Mouse (Mus musculus) G1E (cell line): Measurements from ENCODE around the gene Pard3b. TPM values are rescaled to one million over a fixed set of nuclear protein-coding genes. Genes with fewer than 3 reads are reported as not detected.

Experiments
- ATAC-seq: 2 replicates; pipeline ENCODE4 v1.8.0; 2016; ENCODE audit warnings: mild to moderate bottlenecking; ENCODE audit not compliant: insufficient number of reproducible peaks, poor library complexity, low FRiP score, severe bottlenecking; ENCODE audit errors: extremely low read depth
- DNase-seq: peaks from one replicate; pipeline ENCODE4 v3.0.0; 2012; ENCODE audit warnings: low spot score
- H3K27me3 ChIP-seq: 2 replicates; pipeline ENCODE4 v1.6.1; 2012; ENCODE audit warnings: mild to moderate bottlenecking, low read length, inconsistent platforms; ENCODE audit not compliant: insufficient read depth
- H3K36me3 ChIP-seq: replicated peaks from 2 replicates; pipeline ENCODE3; 2012; ENCODE audit warnings: mild to moderate bottlenecking, inconsistent platforms
- H3K4me1 ChIP-seq: 2 replicates; pipeline ENCODE4 v1.6.1; 2012; ENCODE audit warnings: low read depth, low read length, inconsistent platforms, mixed read lengths; ENCODE audit not compliant: insufficient read depth
- H3K4me3 ChIP-seq: 2 replicates; pipeline ENCODE4 v1.5.1; 2012; ENCODE audit warnings: low read depth, mild to moderate bottlenecking, inconsistent platforms, low read length, moderate library complexity, mixed read lengths
- H3K9me3 ChIP-seq: replicated peaks from 2 replicates; pipeline ENCODE4 v1.6.1; 2012; ENCODE audit warnings: inconsistent platforms
- CTCF ChIP-seq: IDR thresholded peaks from 2 replicates; pipeline ENCODE4 v1.5.1; 2012; ENCODE audit warnings: low read depth, low read length, inconsistent platforms, mixed read lengths
- GATA1 ChIP-seq: IDR thresholded peaks from 2 replicates; pipeline ENCODE4 v1.6.1; 2012; ENCODE audit warnings: borderline replicate concordance, low read length, inconsistent platforms, mixed read lengths
- GATA2 ChIP-seq: IDR thresholded peaks from 2 replicates; pipeline ENCODE4 v1.6.1; 2012; ENCODE audit warnings: low read depth, low read length, inconsistent platforms, borderline replicate concordance
- POLR2AphosphoS5 ChIP-seq: IDR thresholded peaks from 2 replicates; pipeline ENCODE4 v1.6.1; 2012; ENCODE audit warnings: low read depth, low read length, inconsistent platforms; ENCODE audit not compliant: insufficient replicate concordance
- TAL1 ChIP-seq: conservative IDR thresholded peaks from 2 replicates; pipeline ENCODE4 v1.6.1; 2012; ENCODE audit warnings: low read depth, low read length, inconsistent platforms, mixed read lengths
- polyA plus RNA-seq: library from polyadenylated mRNA; stranded (reverse); fragments of >175 nt; gene quantifications from 2 replicates; pipeline ENCODE4 v1.2.3, GENCODE M21; 2012
- total RNA-seq, 2 experiments: library from RNA; stranded (forward) in 1 of 2; stranded (reverse) in 1 of 2; fragments of 200-1000 nt in 1 of 2; fragments of >200 nt in 1 of 2; fragmentation: Nextera tagmentation in 1 of 2; gene quantifications; 2 replicates each; pipeline ENCODE4 v1.2.3; 2014 to 2017

Pard3b gene
- total and polyA plus RNA-seq, 3 experiments, result 0.33 TPM; not detected in 2

- ATAC-seq, result no peak
- H3K36me3 ChIP-seq, result no peaks in the 10 kb centered on the region
- H3K27me3 ChIP-seq, result no peaks in the 10 kb centered on the region
- no peak for TF ChIP-seq GATA1
- no peaks in the 10 kb centered on the region for H3K4me1 ChIP-seq
- no peaks in the 10 kb centered on the region for H3K9me3 ChIP-seq
- no peak overlapping the region for H3K4me3 ChIP-seq
- no peak for DNase-seq
Observed at GRCm38 (mm10) chr1:62333016-62333415, 694.4 kb downstream of the Pard3b start.

DNA sequence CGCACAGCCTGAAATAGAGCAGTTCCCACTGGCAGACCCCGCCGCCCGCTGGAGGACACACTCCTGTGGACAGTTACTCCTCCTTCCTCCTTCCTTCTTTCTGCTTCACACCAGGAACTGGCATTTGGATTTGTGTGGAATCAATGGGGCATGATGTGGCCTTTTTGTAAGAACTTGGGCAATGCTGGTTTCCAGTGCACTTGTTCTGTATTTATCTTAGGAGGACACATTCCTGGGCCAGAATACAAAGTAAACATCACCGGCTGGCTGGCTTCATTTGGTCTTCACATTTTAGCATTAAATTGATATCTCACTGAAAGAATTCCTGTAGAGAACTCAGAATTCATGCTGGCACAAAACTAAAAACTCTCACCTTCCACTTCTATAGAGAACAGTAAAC lies 695.6 kb downstream of the Pard3b start:
- DNase-seq, result no peak
- Histone ChIP-seq H3K4me1 (no peaks in the 10 kb centered on the region), H3K9me3 (no peaks in the 10 kb centered on the region), H3K27me3 (no peaks in the 10 kb centered on the region), H3K4me3 (no peak overlapping the region), H3K36me3 (no peaks in the 10 kb centered on the region)
- ATAC-seq, result no peak
- TF ChIP-seq GATA2, result no peak
- no peak for TF ChIP-seq TAL1
- no peak for TF ChIP-seq CTCF
- no peak for TF ChIP-seq POLR2AphosphoS5
- no peak for TF ChIP-seq GATA1

GRCm38 (mm10) chr1:62340261-62340660 lies 701.6 kb downstream of the Pard3b start:
- no peak overlapping the region for H3K4me3 ChIP-seq
- no peaks in the 10 kb centered on the region; the same call in 1 of the 2 replicates for H3K27me3 ChIP-seq
- no peaks in the 10 kb centered on the region for H3K36me3 ChIP-seq
- no peak for ATAC-seq
- no peak for TF ChIP-seq GATA1
- no peak for TF ChIP-seq CTCF
- TF ChIP-seq TAL1, result no peak
- TF ChIP-seq POLR2AphosphoS5, result no peak
- TF ChIP-seq GATA2, result no peak
- DNase-seq, result no peak
- H3K9me3 ChIP-seq, result no peaks in the 10 kb centered on the region
- H3K4me1 ChIP-seq, result no peaks in the 10 kb centered on the region

DNA sequence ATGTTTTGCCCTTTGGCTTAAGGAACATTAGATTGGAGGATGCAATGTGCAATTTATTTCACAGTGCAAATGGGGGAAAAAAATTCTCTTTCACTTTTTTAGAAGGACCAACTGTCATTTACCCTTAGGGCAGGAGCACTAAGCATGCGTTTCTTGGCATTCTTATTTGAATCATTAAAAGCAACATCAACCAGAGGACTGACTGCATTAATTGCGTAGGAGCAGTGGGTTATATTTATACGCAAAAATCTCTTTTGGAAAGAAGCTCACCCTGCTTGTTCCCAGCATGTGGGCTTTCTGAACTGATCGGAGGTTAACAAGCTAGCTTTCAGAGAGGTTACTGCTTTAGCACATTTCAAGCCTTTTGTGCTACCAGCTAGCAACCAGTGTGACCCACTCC lies 705.7 kb downstream of the Pard3b start:
- H3K4me3 ChIP-seq, result no peak overlapping the region
- H3K4me1 ChIP-seq, result no peaks in the 10 kb centered on the region
- TF ChIP-seq CTCF (no peak), GATA2 (no peak), GATA1 (no peak), TAL1 (no peak), POLR2AphosphoS5 (no peak)
- DNase-seq (no peak), ATAC-seq (no peak)
- no peaks in the 10 kb centered on the region for H3K36me3 ChIP-seq
- H3K9me3 ChIP-seq, result no peaks in the 10 kb centered on the region
- peaks cover under 1% of the 10 kb centered on the region for H3K27me3 ChIP-seq

DNA sequence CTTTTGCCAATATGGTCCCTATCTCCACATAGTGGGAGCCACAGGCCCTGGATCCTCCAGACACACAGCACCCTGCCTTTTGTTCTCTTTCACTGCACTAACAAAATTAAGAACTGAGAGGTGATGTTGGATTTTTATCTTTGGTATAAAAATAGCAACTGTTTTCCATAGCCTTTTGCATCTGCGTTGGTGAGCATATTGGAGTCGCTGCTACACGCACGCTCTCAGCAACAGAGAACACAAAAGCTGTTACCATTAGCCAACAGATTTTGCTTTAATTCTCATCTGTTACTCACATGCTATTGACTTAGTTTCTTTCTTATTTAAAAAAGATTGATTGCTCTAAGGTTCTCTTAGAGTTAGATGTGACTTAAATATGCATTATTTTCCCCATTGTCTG lies 709.7 kb downstream of the Pard3b start:
- ATAC-seq (no peak), DNase-seq (no peak)
- no peak for TF ChIP-seq TAL1
- TF ChIP-seq POLR2AphosphoS5, result no peak
- TF ChIP-seq GATA2, result no peak
- no peak for TF ChIP-seq GATA1
- TF ChIP-seq CTCF, result no peak
- no peak overlapping the region for H3K4me3 ChIP-seq
- H3K9me3 ChIP-seq, result no peaks in the 10 kb centered on the region
- H3K36me3 ChIP-seq, result no peaks in the 10 kb centered on the region
- H3K4me1 ChIP-seq, result no peaks in the 10 kb centered on the region
- peaks cover 5% of the 10 kb centered on the region for H3K27me3 ChIP-seq

DNA sequence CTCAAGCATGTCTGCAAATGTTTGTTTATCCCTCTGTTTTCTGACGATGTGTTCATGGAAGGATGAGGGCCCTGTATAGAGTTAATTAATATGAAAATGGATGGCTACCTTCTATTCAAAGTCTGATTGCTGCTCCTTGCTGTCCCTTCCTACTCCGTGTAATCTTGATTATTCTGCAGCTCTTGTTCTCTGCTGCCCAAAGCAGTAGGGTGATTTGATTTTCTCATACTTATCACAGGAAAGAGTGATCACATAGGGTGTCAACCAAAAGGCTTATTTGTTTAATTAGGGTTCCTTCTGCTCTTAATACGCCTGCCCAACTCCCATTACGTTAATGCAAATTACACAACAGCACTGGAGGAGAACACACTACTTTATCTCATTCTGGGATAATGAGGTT lies 716.9 kb downstream of the Pard3b start:
- ATAC-seq (no peak), DNase-seq (no peak)
- Histone ChIP-seq H3K4me3 (no peak overlapping the region), H3K4me1 (no peaks in the 10 kb centered on the region), H3K36me3 (no peaks in the 10 kb centered on the region), H3K27me3 (peaks cover 10% of the 10 kb centered on the region), H3K9me3 (no peaks in the 10 kb centered on the region)
- TF ChIP-seq GATA2 (no peak), POLR2AphosphoS5 (no peak), TAL1 (no peak), CTCF (no peak), GATA1 (no peak)

DNA sequence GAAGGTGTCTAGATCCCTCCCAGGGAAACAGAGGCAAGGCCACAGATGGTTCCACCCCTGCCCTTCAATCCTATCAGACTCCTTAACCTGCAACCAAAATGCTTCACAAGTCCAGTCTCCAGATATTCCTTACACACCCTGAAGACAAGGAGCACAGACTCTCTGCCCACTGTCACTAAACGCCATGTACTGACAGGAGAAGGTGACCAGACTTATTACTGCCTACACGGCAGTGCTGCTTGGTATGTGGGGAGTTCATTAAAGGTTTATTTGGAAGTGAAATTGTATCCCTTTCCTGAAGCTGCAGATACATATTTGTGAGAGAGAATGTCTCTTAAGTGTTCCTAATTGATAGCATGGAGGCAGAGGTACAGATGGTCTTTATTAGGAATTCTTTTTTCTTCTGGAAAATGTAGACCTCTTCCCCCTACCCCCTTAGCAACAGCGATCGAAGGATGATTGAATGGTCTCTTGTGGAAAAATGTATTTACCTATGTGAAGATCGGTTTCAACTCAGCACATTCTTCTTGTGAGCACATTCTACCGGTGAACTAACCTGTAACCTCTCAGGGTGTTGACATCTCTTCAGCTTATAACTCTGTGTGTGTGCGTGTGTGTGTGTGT lies 735.9 kb downstream of the Pard3b start:
- H3K36me3 ChIP-seq, result no peaks in the 10 kb centered on the region
- no peak for ATAC-seq
- H3K27me3 ChIP-seq, result peaks cover 3% of the 10 kb centered on the region; the same call in 1 of the 2 replicates
- H3K9me3 ChIP-seq, result no peaks in the 10 kb centered on the region
- no peak overlapping the region for H3K4me3 ChIP-seq
- DNase-seq, result no peak
- TF ChIP-seq GATA2, result no peak
- no peak for TF ChIP-seq TAL1
- TF ChIP-seq CTCF, result no peak
- no peak for TF ChIP-seq POLR2AphosphoS5
- no peak for TF ChIP-seq GATA1
- H3K4me1 ChIP-seq, result no peaks in the 10 kb centered on the region
